Mouse (Mus musculus) heart, adult 9 months (tissue): Measurements from ENCODE around the gene Tomm6.
A peak's percentile ranks its signal among the peaks of the same experiment; 100 is the strongest.
"Not testable (repeated sequence)": the region's sequence is repeated elsewhere in the genome, so short reads cannot be mapped to it uniquely, and the experiment has no call there.

Source experiments
- DNase-seq, 2 experiments: peaks; one replicate each; pipeline ENCODE4 v3.0.0; 2022; ENCODE audit warnings: low spot score in 2 of 2

Tomm6 gene

DNA sequence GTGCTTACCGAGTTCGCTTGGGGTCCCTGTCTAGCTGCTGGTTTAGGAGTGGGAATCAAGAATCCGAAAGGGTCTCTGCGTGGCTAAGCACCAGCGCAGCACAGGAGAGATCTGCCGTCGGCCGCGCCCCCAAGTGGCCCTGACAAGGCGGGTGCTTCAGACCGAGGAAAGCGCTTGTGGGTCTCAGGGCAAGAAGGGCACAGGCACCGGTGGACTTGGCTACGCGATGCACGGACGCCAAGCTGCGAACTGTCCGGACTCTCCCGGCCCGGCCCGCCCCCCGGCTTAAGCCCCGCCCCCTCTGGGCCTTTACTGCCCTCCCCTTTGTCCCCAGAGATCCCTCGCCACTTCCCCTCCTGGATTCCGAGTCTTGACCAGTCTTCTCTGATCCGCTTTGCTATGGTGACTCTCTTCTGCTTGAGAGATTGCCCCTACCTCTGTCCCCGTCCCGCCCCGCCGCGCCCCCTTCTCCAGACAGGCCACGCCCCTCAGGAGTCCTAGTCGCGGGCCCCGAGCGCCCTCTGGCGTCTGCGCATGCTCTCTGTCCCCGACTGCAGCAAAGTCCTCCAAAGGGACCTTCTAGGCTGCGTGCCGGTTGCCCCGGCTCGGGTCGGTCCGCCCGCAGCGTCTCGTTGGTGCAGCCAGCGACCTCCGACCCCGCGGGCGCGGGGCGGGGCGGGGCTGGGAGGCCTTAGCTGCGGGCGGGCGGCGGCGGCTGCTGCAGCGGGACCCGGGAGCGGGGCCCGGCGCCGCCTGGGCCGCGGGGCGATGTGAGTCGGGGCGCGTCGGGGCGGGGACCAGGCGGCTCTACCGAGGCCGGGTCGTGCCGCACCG is 6.5 kb upstream of the Tomm6 start, which contains the start of gene Prickle4:
Gene Prickle4, minus strand, starts transcription at position 234 of the 834 bp plus-strand sequence.
- DNase-seq = peak; percentile 96 to 97

DNA sequence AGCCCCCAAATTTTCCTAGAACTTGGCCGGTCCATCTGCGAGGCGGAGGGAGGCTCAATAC is 6.1 kb upstream of the Tomm6 start, which contains the start of gene Gm21981:
Gene Gm21981, minus strand, starts transcription at position 14 of the 61 bp plus-strand sequence.
- no peak for DNase-seq

DNA sequence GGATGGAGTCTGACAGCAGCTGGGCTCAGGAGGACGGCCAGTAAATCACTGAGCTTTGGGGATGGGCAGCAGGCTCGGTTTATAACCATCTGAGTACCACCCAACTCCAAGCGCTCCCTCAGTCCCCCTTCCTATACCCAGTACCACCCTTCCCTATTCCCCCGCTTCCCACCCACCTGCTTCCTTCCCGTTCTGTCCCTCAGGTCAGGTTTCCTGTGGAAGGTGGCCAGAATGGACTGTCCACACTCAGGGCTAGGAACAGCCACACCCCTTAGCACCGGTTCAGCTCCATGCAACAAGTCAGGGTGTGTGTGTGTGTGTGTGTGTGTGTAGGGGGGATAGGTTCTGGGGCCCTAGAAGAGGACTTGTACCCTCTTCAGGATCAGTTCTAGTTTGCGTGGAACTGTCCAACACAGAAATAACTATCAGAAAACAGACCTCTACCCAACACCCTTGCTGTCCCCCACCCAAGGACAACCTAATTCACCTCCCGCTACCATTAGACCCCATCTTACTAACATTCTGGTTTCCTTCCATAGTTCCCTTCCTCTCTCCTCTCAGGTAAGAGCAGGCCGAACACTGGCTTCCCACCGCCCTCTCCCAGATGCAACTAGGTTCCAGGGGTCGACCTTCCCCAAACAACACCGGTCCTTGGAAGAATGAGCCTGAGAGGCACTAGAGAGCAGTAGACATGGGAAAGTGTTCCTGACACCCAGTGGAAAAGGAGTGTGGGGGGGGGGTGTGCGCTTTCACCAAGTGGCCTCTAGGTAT is 5.7 kb upstream of the Tomm6 start:
- peak; percentile 31 to 72 for DNase-seq

DNA sequence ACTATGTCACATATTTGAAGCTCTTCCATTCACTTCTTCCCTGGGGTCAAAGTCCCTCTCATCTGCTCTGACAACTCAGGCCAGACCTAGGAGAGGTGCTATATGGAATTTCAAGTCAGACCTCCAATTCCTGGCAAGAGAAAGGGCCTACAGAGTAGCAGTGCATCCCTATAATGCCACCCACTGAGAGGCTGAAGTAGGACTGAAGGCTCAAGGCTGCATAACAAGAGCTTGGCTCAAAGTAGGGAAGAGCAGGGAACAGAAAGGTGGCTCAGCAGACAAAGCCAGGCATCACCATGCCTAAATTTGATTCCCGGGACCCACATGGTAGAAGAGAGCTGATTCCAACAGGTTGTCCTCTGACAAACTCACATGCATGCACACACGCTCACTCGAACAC is 3.5 kb upstream of the Tomm6 start:
- no peak for DNase-seq

DNA sequence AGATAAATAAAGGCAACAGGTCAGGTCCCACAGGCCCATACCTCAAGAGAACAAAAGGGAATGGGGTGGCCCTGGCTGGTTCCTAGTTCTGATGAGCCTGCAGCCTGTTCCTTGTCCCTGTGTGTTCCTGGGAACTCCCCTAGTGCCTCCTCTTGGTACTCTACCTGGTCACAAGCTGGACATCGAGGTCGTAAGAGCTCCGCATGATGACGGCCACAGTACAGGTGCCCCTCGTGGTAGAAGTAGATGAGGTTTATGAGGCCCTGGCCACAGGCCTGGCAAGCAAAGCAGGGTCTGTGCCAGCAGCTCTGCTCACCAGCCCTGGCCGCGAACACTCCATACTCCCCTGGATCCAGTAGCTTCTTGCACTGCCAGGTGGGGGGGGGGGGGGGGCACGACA is 1.7 kb upstream of the Tomm6 start:
- DNase-seq = no peak

DNA sequence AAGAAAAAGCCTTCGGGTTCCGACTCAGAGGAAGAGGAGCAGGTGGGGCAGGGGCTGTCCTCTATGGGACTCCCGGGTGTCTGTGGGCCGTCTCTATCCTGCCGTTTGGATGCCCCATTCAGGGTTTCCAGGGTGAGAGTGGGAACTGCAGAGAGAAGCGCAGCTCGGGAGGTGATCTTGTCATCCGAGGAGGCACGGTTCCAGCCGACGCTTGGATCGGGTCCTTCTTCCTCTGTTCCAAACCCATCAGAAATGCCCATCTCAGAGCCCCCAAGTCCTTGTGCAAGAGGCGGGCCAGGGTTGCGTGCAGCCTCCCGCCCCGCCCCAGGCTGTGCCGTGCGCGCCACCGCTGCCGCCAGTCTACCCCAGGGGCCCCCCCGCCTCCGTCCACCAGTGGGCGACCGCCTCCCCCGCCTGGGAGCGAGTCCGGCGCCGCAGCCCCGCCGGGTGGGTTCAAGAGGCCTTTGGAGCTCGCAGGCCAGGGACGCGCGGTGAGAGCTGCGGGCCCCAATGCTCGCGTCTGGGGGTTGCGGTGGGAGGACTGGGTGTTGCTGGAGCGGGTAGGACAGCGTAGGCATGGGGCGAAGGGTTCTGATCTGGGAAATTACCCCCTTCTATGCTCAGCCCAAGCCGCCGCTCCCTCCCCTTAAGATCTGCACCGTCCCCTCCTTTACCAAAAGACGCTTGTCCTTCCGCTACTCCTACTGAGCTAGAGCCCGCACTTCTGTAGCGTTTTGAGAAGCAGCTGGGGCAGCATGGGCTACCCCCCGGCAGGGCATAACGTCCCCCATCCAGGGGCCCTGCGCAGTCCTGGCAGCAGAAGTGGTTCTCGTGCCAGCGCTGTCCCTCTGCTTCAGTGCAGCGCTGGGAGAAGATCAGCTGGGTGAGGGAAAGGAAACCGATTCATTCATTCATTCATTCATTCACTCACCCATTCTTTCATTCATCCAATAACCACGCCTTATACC is 706 bp upstream of the Tomm6 start, which contains the start of gene Frs3:
Gene Frs3, plus strand, starts transcription at position 423 of the 968 bp plus-strand sequence.
- DNase-seq = peak; percentile 56 to 67

DNA sequence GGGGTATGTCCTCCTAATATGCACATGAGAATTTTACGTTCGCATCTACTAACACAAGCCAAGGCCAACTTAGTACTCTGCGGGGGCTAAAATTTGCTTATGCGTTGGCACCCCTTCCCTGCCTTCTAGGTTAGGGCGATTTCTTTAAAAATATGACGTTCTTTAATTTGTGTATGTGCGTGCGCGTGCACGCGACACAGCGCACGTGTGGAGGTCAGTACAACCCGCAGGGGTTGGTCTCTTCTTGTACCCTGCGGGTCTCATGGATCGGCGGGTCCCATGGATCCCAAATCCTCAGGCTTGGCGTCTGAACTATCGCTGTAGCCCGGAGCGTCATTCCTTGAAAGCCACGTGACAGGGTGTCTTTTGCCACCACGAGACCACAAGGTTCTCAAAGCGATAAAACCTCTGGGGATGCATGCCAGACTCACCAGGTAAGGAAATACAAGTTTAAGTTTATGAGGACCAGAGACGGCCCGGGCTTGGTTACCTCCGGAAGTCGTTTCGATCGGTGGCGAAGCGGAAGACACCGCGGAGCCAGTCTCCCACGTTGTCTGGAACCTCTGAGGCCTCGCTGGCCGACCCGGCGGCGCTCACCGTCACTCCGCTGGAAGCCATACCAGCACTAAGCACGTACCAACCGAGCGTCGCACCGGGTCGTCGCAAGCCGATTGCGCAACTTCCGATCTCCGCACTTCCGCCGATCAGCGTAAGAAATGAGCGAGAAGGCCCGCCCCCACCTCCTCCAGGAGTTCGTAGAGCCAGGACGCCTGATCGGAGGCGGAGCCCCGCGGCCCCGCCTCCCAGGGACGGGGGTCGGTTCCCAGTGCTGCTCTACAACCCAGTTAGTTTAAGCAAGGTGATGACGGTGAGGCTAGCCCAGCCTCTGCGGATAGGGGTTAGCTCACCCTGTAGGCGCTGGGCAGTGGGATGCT is 510 bp downstream of the Tomm6 start:
- peak; percentile 93 to 95 for DNase-seq

DNA sequence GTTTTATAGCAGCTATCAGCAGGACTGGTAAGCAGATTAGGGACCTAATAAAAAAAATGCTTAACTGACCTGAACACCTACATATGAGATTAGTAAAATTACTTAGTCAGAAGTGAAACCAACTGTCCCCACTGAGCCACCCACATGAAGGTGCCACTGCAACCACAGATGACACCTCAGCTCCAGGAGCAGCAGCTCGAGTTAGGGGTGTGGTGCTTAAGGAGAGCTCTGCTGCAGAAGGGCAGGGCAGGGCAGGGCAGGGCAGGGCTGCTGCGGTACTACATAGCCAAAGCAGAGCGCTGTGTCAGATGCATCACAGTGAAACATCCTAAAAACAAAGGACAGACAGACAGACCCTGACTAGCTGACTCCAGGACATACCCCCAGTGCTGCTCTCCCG is 5.3 kb downstream of the Tomm6 start:
- DNase-seq = no peak

DNA sequence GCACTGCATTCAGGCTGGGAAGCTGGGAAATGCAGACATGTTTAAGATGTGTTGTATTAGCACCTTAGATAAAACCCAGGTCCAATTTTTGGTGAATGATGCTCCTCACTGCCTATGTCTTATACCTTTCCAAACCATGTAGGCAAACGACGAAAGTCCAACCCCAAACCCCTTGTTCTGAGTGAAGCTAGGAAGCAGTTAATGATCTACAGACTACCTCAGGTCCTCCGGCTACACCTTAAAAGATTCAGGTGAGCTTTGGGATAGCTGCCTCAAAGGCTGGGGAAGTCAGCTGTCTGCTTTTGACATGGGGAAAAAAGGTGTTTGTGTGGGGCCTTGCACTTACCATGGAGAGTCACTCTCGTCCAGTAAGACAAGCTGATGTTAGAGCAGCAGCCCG is 9.5 kb downstream of the Tomm6 start:
- DNase-seq = no peak

DNA sequence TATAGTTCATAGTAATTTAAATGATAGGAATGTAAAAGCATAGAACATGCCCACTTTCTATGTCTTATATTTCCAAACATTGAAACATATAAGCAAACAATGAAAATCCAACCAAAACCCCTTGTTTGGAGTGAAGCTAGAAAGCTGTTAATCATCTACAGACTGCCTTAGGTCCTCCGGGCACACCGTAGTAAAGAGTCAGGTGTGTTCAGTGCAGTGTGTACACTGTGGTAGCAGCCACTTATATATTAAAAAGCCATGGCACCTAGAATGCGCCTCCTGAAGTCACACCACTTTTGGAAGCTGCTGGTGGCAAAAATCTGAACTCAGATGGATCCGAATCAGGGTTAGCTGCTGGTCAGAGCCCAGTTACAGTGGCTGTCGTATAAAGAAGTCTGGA is 9.9 kb downstream of the Tomm6 start:
- no peak for DNase-seq

DNA sequence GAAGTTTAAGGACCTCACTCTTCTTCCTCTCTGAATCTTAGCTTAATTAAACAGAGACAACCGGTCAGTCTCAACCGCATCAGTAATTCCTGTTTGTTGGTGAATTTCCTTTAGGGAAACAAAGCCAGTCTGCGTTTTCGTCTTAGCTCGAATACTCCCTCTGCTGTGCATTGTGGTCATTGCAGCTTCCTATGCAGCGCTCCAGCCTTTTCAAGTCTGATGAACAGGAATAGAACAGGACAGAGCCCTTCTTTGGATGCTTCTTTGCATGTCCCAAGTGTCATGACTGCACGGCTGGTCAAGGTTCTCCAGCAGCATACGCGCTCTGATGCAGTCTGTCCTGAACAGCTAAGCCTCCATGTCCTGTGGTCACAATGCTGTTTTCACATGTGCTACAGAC is 11.6 kb downstream of the Tomm6 start:
- peak; percentile 19 to 66 for DNase-seq

DNA sequence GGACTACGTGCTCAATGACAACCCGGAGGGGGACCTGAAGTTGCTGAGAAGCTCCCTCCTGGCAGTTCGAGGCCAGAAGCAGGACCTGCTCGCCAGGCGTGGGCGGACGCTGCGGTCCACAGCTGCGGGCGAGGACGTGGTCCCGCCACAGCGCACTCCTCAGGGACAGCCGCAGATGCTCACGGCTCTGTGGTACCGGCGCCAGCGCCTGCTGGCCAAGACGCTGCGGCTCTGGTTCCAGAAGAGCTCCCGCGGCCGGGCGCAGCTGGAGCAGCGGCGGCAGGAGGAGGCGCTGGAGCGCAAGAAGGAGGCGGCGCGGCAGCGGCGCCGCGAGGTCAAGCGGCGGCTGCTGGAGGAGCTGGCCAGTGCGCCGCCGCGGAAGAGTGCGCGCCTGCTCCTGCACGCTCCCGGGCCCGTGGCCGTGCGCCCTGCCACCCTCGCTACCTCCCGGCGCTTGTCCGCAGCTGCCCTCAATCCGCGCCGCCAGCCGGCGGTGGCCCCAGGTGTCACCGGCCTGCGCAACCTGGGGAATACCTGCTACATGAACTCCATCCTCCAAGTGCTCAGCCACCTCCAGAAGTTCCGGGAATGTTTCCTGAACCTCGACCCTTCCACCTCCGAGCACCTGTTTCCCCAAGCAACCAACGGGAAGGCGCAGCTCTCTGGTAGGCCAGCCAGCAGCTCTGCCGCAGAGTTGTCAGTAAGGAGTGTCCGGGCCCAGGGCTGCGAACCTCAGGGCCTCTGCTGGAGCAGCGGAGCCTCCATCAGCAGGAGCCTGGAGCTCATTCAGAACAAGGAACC is 15.7 kb downstream of the Tomm6 start:
- DNase-seq = peak; percentile 38 to 58

DNA sequence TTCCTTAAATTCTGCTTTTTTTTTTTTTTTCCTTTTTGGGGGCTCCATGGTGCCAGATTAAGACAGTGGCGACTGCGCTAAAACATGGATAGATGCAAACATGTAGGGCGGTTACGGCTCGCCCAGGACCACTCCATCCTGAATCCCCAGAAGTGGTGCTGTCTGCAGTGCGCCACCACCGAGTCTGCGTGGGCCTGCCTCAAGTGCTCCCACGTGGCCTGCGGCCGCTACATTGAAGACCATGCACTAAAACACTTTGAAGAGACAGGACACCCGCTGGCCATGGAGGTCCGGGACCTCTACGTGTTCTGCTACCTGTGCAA is 16.2 kb downstream of the Tomm6 start:
- no peak for DNase-seq

DNA sequence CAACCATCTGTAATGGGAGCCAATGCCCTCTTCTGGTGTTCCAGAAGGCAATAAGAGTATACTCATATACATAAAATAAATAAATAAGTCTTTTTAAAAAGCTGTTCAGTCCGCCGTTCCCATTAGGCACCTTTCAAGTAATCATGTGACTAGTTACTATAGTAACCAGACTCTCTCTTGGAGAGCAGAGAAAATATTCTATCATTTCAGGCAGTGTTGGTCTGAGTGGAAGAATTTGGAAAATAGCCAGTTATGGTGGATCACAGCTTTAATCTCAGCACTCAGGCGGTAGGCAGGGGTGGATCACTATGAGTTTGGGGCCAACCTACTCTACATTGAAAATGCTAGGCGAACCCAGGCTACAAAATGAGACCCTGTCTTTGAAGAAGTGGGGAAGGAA is 19.0 kb downstream of the Tomm6 start:
- no peak for DNase-seq

DNA sequence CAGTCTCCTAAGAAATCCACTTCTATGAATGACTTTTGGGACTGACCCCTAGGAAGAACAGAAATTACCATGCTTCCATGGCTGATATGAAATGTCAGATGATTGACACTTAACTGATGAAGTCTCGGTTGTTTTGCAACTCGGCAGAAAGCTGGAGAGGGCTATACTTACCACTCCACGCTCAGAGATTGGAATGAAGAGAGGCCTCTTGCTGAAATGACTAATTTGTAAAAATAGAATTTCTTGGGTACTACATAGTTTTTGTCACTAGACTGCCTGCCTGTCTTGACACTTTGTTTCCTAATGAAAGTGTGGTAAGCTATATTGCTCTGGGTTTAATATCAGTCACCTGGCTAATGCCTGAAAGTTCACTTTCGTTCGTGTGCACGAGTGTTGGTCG is 23.7 kb downstream of the Tomm6 start:
- DNase-seq = no peak

DNA sequence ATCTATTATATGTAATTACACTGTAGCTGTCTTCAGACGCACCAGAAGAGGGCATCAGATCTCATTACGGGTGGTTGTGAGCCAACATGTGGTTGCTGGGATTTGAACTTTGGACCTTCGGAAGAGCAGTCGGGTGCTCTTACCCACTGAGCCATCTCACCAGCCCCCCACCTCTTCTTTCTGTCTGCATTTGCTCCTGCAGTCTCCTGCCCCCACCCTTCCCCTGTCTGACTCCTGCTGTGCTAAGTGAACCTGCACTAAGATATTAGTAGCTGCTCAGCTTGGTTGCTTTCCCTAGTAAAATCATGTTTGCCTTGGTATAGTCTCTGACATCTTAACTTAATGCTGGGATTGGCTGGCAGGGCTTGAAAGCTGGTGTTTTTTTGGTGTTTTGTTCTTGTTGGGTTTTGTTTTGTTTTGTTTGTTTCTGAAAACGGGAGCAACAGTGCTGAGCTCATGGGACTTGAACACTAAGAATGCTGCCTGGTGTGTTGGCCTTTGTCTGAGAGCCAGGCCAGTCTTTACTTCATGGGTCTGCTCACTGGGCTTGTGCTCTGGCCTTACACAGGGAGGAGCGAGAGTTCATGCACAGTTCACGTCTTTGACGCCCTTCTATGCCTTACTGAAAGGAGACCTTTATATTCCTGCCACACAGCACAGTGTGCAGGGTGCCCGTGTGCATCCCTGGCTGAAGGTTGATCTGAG is 25.0 kb downstream of the Tomm6 start:
- no peak for DNase-seq

DNA sequence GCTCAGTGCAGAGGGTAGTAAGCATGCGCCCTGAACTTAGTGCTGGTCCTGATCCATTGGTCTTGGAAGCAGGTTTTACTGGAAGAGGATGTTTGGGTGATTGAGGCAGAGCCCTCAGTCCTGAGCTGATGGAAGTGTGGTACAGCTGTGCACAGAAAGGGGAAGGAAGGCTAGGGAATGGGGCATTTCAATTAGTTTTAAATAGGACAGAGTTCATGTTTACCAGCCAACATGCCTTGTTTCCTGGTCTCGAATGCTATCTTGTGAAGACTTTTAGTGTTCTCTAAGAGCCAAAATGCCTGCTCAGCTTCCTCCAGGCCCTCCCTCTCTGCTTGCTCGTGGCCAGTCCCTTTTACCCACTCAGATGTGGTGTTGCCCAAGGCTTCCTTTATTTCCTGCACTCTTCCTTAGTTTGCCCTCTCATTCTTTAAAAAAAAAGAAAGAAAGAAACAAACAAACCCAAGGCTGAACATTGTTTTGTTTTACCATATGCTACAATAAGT is 29.4 kb downstream of the Tomm6 start:
- peak in 1 of 2 experiments; percentile 19 for DNase-seq

DNA sequence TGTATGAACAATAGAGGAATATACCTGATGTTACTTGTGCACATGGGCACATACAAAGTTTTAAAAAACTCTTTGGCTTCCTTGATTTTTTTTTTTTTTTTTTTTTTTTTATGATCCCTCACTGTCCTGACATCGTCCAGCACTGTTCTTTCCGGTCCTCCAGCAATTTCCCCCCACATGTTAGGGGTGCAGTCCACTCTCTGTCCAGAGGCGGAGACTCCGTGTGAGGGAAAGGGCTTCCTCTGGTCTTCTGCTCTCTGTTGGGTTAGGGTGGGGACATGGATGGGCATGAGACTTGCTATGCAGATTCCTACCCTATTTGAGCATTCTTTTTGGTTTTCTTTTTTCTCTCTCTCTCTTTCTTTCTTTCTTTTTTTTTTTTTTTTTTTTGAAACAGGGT is 30.3 kb downstream of the Tomm6 start:
- no peak for DNase-seq

DNA sequence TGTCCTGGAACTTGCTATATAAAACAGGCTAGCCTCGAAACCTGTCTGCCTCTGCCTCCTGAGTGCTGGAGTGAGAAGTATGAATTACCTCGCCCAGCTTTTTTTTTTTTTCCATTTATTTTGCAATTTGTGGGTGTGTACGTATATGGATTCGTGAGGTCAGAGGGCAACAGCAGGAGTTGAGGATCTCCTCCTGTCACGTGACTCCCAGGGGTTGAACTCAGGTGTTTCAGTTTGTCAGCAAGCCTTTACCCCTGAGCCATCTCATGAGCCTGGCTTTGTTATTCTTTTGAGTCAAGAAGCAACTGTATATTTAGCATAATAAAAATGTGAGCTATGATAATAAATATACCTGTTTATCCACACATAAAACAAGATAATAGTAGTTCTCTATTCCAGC is 32.5 kb downstream of the Tomm6 start:
- no peak for DNase-seq

DNA sequence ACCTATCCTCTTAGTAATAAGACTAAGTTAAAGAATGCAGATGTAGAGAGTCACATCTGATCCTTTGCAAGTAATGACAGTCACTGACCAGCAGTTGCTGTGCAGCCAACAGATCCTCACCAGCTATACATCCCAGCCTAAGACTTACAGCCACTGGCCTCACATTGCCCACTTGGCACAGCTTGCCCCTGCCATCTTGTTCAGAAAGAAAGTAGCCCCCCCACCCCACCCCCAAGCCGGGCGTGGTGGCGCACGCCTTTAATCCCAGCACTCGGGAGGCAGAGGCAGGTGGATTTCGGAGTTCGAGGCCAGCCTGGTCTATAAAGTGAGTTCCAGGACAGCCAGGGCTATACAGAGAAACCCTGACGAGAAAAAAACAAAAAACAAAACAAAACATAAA is 33.8 kb downstream of the Tomm6 start:
- DNase-seq = not testable (repeated sequence)
